Mouse (Mus musculus) ES-Bruce4 (cell line): ENCODE results near the gene Iqcd. TPM values are rescaled to one million over a fixed set of nuclear protein-coding genes. Genes with fewer than 3 reads are reported as not detected.
A peak's percentile ranks its signal among the peaks of the same experiment; 100 is the strongest.

Source experiments
- H3K27ac ChIP-seq: 2 replicates; pipeline ENCODE4 v1.5.1; 2012; ENCODE audit warnings: low read length, inconsistent platforms; ENCODE audit not compliant: insufficient read depth
- H3K27me3 ChIP-seq: 2 replicates; pipeline ENCODE4 v1.6.1; 2012; ENCODE audit warnings: mild to moderate bottlenecking, low read length, inconsistent platforms; ENCODE audit not compliant: control insufficient read depth, poor library complexity, insufficient read depth, severe bottlenecking
- H3K36me3 ChIP-seq: 2 replicates; pipeline ENCODE4 v1.6.1; 2012; ENCODE audit warnings: inconsistent platforms, mild to moderate bottlenecking, low read length, moderate library complexity; ENCODE audit not compliant: control insufficient read depth, poor library complexity, insufficient read depth, severe bottlenecking
- H3K4me1 ChIP-seq: one replicate; pipeline ENCODE4 v1.8.1; 2011; ENCODE audit warnings: low read length; ENCODE audit not compliant: control insufficient read depth, insufficient read depth
- H3K4me3 ChIP-seq: 2 replicates; pipeline ENCODE4 v1.5.1; 2011; ENCODE audit warnings: low read depth, mild to moderate bottlenecking, low read length
- H3K9ac ChIP-seq: 2 replicates; pipeline ENCODE4 v1.6.1; 2012; ENCODE audit warnings: low read depth, mild to moderate bottlenecking, inconsistent platforms; ENCODE audit not compliant: poor library complexity, severe bottlenecking
- H3K9me3 ChIP-seq: replicated peaks from 2 replicates; pipeline ENCODE4 v1.6.1; 2012; ENCODE audit warnings: mild to moderate bottlenecking, low read length, inconsistent platforms; ENCODE audit not compliant: control insufficient read depth, poor library complexity, insufficient read depth, severe bottlenecking
- CTCF ChIP-seq: IDR thresholded peaks from one replicate; pipeline ENCODE4 v1.8.1; 2011; ENCODE audit warnings: low read depth, low read length
- EP300 ChIP-seq: IDR thresholded peaks from 2 replicates; pipeline ENCODE4 v1.6.1; 2011; ENCODE audit warnings: low read depth, low read length; ENCODE audit not compliant: insufficient read depth
- POLR2A ChIP-seq: IDR thresholded peaks from one replicate; pipeline ENCODE4 v1.8.1; 2011; ENCODE audit warnings: low read length; ENCODE audit not compliant: insufficient read depth
- polyA plus RNA-seq: library from polyadenylated mRNA; stranded (reverse); fragments of >200 nt; gene quantifications from 2 replicates; pipeline ENCODE4 v1.2.4, GENCODE M21; 2011; ENCODE audit warnings: low read depth; ENCODE audit not compliant: missing spikeins, insufficient read depth, insufficient read length

Gene Iqcd
- polyA plus RNA-seq, 1 experiment = 0.37 TPM

DNA sequence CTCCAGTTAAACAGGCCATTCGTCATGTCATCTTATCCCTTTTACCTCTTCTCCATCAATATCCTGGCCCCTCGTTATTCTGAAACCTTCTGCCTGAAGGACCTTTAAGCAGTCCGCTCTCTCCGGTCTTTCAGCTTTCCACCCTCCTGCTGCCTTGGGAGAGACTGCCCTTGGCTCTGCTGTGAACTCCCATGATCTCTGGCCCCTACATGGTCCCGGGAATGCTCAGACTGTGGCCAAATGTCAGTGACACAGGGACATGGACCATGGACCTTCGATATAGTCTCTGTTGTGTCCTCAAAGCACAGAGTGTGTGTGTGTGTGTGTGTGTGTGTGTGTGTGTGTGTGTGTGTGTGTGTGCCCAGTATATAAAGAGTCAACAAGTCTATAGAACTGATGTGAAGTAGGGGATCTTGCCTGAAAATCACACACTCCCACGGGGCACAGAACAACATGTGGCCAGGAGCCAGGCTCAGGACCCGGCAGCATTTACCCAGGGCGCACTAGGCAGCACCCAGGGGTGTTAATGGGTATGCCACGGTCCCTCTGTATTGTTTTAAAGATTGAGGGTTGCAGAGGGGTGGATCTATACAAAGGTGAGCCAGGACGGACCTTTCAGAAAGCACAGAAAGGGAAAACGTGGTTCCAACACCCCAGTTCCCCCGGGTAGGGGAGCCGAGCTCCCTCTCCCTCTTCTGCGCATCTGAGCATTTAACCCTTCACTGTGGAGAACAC is 23.5 kb upstream of the Iqcd start:
- H3K9ac ChIP-seq = no peak overlapping the region
- H3K9me3 ChIP-seq = no peaks in the 10 kb centered on the region
- H3K27me3 ChIP-seq = no peaks in the 10 kb centered on the region
- no peaks in the 10 kb centered on the region for H3K4me1 ChIP-seq
- no peak overlapping the region for H3K4me3 ChIP-seq
- no peak for TF ChIP-seq CTCF
- no peak for TF ChIP-seq POLR2A
- TF ChIP-seq EP300 = no peak
- H3K27ac ChIP-seq = no peak overlapping the region
- no peaks in the 10 kb centered on the region for H3K36me3 ChIP-seq

DNA sequence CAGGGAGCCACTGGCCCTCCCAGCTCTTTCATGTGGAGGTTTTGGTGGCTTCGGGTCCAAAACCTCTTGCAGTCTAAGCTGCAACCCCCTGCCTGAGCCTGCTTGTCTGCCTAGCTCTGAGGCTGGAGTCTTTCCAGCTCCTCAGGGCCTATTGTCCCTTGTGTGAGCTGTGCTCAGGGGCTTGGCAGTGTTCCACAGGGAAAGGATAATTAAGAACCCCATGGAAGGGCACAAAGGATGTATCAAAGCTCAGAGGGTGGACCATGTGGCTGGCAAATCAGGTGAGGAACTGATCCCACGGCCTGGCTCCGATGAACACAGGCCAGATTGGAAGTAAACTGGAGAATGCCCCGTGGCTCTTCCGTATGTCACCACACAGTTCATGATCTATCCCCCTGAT is 22.7 kb upstream of the Iqcd start:
- no peaks in the 10 kb centered on the region for H3K9me3 ChIP-seq
- H3K27me3 ChIP-seq = no peaks in the 10 kb centered on the region
- no peaks in the 10 kb centered on the region for H3K4me1 ChIP-seq
- no peaks in the 10 kb centered on the region for H3K36me3 ChIP-seq
- H3K27ac ChIP-seq = no peak overlapping the region
- TF ChIP-seq EP300 (no peak), CTCF (no peak), POLR2A (no peak)
- no peak overlapping the region for H3K9ac ChIP-seq
- no peak overlapping the region for H3K4me3 ChIP-seq

DNA sequence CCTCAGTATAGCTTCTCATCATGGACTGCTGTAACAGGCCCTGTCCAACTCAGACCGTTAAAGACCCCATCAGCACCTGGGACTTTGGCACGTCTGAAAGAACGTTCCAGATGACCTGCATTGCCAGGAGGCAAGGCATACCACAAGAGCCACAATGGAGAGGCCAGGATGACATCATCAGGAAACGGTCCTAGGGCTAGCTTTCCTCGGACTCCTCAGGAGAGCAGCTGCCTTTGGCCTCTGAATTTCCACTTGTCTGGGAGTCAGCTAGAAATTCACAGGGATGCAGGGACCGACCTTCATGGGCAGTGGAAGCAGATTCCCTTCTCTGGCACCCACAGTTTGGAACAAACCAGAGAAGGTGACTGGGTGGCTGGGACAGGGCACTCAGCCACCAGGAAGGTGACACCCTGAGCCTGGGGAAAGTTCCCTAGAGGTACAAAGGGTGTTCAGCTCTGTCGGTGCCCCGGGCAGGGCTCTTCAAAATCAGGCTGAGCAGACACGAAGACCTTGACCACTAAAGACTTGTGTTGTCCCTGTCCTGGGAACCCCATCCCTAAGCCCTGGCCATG is 22.0 kb upstream of the Iqcd start:
- Histone ChIP-seq H3K4me3 (peak overlapping the region; percentile 24), H3K4me1 (no peaks in the 10 kb centered on the region), H3K9ac (peak overlapping the region; percentile 7; the same call in 1 of the 2 replicates), H3K9me3 (no peaks in the 10 kb centered on the region), H3K36me3 (no peaks in the 10 kb centered on the region), H3K27me3 (no peaks in the 10 kb centered on the region), H3K27ac (no peak overlapping the region)
- no peak for TF ChIP-seq POLR2A
- no peak for TF ChIP-seq CTCF
- no peak for TF ChIP-seq EP300

DNA sequence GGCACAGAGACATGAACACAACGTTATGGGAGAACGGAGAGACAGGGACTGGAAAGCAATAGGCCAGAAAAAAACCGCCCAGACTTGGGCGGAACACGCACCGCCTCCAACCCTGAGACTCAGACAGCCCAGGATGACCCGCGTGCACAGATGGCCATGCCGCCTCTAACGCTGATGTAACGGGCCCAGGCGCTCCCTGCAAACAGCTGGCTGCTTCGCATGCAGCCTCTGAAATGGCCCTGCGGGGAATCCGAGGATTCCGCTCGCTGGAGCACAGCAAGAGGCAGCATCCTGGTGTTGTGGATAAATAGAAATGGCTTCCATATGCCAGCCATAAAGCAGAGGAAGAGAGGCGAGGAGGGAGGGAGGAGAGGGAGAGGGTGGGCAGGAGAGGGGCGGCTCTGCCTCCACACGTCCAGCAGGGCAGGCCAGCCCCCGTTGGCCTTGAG is 21.5 kb upstream of the Iqcd start:
- Histone ChIP-seq H3K4me1 (no peaks in the 10 kb centered on the region), H3K27me3 (no peaks in the 10 kb centered on the region), H3K4me3 (peak overlapping the region; percentile 24), H3K9ac (peak overlapping the region; percentile 7; the same call in 1 of the 2 replicates), H3K27ac (no peak overlapping the region), H3K36me3 (no peaks in the 10 kb centered on the region), H3K9me3 (no peaks in the 10 kb centered on the region)
- no peak for TF ChIP-seq POLR2A
- no peak for TF ChIP-seq CTCF
- TF ChIP-seq EP300 = no peak

DNA sequence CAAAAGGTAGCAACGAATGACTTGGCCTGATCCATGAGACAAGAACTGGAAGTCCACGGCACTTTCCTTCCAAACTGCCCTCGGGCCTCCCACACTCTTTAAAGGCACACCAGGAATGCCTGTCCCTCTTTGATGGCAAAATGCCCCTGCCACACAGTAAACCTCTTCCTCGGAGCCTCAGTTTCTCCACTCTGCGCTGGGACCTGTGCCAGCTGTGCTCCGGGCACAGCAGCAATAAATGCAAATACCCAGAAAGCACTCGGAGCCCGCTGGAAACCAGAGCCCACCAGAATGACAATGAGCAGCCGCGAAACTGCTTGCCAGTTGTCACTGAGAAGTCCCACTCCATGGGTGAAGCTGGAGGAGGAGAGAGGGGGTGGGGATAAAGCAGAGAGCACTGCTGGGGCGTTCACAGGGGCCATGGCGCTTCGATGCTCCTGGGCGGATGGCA is 21.0 kb upstream of the Iqcd start:
- Histone ChIP-seq H3K4me3 (peak overlapping the region; percentile 24; the same call in 1 of the 2 replicates), H3K27ac (no peak overlapping the region), H3K4me1 (no peaks in the 10 kb centered on the region), H3K27me3 (no peaks in the 10 kb centered on the region), H3K36me3 (no peaks in the 10 kb centered on the region), H3K9ac (no peak overlapping the region), H3K9me3 (no peaks in the 10 kb centered on the region)
- TF ChIP-seq EP300 = no peak
- no peak for TF ChIP-seq POLR2A
- TF ChIP-seq CTCF = no peak

DNA sequence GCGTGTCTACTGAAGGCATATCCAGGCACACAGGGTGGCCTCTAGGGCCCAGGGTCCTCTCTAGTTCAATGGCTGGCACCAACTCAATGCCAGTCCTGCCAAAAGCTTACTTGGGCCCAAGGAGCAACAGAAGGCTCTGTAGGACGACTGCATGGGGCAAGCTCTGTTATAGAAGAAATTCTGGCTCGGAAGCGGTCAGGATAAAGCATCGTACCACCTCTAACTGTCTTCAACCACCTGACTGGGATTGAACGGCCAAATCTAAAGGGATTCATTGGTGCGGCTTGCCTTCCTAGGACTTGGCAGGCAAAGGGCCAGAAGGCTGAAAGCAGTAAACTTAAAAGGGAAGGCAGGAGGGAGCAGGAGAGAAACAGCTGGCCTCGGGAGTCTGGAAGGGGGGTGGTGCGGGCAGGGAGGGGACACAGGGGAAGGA is 20.5 kb upstream of the Iqcd start:
- Histone ChIP-seq H3K4me1 (no peaks in the 10 kb centered on the region), H3K9me3 (no peaks in the 10 kb centered on the region), H3K27me3 (no peaks in the 10 kb centered on the region), H3K9ac (no peak overlapping the region), H3K36me3 (no peaks in the 10 kb centered on the region), H3K4me3 (no peak overlapping the region), H3K27ac (no peak overlapping the region)
- TF ChIP-seq EP300 = no peak
- TF ChIP-seq POLR2A = no peak
- TF ChIP-seq CTCF = no peak
